Mouse (Mus musculus) lung, postnatal 14 days (tissue): ENCODE measurements around the gene Gm572.

Source experiments
- DNase-seq: peaks from one replicate; pipeline ENCODE4 v3.0.0; 2021

Gm572 gene

DNA sequence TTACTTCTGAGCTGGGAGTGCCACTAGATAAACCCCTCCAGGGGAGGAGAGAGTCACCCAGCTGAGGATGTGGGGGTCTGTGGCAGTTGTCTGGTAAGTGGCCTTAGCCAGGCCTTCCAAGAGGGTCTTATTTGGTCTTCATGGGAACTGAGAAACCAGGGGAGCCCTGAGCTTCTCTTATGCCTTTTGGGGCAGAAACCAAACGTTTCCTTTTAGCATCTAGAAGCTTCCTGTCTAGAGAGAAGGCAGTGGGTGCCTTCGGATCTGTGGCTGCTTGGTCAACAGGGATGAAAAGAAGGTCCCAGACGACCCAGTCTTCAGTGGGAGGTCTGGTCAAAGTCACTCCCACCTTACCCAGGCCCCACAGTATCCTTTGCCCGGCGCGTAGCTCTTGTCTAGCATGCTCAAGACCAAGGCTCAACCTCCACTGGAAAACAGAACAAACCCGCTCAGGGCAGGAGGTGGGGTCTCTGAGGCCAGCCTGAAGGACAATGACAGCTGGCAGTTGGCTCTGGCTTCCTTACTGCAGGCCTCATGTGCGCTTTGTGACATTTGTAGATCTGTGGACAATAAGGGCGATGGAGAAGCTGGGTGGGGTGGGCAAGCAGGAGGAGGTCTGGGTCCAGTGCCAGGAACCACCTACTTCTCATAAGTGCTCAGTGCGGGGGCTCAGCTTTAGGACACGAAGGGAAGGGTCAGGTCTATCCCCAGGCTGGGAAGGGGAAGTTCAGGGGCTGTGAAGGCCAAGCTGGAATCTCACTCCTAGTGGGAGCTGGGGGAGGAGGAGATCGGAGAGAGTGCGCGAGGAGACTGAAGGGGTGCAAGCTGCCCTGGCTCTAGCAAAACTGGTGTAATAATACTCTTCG lies at the start of gene Gm572:
Gene Gm572 (plus strand): TSS at position 27 of the 866 bp plus-strand sequence.
- no peak for DNase-seq

DNA sequence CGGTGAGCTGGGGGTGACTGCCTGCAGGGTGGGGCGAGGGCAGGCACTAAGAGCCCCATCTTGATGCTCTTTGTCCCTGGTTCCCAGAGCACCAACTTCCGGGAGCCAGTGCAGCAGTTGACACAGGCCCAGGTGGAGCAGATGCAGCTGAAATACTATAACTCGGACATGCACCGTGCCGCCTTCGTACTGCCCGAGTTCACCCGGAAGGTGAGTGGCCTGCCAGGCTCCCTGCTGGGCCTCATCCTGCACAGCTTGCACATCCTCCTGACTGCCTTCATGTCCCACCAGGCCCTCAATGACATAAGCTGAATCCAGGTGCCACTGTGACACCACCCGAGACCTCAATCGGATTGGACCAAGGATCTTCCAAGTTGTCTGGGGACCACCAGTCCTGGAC lies 49.1 kb upstream of the Gm572 start:
- no peak for DNase-seq

DNA sequence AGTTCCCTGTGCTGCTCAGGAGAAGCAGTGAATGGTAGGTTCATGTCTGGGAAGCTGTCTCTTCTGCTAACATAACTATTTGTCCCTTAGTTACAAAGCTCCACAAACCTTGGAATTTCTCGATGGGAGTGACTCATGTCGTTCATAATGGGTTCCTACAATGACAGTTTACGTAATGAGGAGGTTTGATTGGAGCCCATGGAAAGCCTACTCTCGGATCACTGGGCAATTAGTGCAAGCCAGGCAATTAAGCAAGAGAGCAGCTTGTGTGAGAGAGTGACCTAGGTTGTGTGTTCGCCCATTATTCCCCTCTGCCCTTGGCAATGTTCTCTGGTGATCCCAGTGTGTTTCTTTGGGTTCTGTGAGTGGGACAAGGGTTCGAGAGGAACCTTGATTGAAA lies 47.2 kb upstream of the Gm572 start:
- no peak for DNase-seq

DNA sequence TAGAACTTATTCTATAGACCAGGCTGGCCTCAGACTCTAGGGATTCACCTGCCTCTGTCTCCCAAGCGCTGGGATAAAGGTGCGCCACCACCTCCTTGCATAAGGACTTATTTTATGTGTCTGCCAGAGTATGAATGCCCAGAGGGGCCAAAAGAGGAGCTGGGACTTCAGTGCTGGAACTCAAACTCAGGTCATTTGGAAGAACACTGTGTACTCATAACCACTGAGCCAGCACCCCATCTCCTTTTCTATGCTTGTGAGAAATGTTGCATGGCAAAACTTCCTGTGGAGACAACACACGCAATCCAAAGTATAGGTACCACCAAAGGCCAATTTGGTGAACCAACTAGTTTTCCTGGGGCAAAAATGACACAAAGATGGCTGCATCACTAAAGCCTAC lies 46.4 kb upstream of the Gm572 start:
- DNase-seq = no peak

DNA sequence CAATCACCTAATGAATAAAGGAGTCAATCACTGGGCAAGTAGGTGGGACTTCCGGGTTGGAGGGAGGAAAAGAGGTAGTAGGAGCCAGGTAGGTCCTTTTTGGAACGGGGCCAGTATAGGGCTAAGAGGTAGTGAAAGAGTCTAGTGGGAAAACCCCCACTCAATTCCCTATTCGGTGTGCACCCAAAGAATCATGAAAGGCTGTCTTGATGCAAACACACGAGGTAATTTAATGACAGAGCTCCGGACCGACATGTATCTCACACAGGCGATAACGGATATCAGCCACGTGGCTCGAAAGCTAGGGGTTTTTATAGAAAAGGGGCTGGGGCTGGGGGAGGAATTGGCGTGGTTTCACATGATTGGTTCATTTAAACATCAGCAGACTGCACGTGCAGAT lies 44.3 kb upstream of the Gm572 start:
- no peak for DNase-seq

DNA sequence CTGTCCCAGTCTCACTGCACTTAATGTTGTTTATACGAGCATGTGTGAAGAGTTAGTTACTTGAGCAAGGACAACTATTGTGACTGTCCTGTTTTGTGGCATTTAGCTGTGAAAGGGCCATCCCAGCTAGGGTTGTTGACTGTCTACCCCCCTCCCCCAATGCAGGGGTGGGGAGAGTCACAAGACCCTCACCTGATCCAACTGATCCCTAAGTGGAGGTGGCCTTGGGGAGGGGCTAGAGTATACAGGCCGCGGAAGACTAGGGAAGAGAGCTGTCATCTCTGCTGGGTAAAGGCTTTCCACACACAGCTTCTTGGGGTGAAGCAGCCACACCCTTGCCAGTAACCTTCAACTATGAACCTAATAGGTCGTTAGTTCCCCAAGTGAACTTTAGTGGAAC lies 42.8 kb upstream of the Gm572 start:
- no peak for DNase-seq

DNA sequence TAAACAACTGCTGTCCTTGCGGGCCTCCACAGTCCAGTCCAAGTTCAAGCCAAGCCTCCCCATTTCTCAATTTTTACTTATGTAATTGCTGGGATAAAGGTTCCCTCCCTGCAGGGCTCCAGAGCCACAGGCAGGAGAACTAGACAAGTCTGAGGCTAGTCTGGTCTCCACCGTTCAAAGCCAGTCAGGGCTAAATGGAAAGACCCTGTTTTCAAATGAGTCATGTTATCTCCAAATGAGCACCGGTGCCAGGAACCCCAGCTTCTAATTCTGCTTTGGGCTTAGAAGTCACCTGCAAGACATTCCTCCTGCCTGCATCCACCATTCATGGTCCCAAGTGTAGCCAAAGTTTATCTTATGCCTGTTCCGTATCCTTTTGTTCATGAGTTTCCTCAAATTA lies 41.2 kb upstream of the Gm572 start:
- no peak for DNase-seq

DNA sequence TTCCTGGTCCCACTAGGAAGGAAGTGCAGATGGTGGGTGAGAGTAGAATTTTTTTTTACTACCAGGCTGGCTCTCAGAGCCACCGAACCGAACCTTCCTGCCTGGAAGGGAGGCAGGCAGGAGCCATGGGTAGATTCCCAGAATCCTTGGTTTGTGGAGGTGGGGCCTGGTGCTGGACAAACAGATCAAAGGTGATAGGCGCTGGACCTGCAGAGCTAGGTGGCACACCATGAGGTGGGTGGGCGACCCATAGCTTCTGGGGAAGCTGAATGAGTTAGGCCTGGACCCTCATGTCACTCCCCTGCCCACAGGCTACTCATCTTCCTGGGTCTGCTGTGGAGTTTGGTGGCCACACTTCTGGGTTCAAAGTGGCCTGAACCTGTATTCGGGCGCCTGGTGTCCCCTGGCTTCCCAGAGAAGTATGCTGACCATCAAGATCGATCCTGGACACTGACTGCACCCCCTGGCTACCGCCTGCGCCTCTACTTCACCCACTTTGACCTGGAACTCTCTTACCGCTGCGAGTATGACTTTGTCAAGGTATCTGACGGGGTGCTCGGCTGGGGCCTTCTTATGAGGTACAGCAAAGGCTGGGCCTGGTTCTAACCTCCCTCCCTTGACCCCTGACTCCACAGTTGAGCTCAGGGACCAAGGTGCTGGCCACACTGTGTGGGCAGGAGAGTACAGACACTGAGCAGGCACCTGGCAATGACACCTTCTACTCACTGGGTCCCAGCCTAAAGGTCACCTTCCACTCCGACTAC lies 40.6 kb upstream of the Gm572 start, which contains the start of gene Masp2:
Gene Masp2 (plus strand): TSS at position 198 of the 764 bp plus-strand sequence.
- DNase-seq = no peak

DNA sequence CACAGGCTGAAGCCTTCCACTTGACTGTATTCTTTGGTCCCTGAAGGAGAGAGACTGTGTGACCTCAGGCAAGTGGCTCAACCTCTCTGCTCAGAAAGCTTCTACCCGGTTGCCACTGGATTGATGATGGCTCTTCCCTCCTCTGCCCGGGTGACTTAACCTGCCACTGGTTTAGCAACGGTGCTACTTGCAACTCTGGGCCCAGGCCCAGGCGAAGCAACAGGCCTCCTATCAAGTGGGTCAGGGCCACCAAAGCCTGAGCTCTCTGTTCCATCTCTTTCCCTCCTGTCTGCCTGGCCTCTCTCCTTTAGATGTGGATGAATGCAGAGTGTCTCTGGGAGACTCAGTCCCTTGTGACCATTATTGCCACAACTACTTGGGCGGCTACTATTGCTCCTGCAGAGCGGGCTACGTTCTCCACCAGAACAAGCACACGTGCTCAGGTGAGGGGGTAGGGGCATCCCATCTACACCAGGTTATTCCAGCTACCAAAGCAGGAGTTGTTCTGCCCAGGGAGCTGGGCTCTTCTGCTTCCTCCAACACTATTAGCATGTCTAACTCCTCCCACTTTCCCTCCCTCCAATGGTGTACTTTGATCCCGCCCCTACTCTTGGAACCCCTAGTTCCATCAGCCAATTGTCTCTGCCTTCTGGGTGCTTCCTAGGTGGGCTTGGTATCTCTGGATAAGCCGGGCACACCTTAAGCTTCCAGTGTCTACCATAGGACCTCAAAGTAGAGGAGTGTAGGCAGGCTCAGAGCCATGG lies 39.6 kb upstream of the Gm572 start:
- no peak for DNase-seq

DNA sequence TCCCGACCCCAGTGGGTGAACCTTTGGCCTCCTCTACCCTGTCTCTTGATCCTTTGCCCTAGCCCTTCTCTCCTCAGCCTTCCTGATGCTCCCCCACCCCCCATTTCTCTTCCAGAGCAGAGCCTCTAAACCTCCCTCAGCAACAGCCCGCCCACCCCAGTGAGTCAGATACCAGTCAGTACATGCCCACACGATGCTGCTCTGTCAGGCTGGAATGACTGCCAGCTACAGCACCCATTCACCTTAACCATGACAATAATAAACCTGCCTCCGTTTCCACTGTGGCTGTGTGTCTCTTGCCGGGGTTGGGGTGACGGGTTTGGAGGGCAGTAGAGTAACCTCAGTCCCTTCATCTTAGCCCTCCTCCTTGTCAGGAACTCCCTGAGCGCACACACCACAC lies 39.0 kb upstream of the Gm572 start:
- DNase-seq = no peak

DNA sequence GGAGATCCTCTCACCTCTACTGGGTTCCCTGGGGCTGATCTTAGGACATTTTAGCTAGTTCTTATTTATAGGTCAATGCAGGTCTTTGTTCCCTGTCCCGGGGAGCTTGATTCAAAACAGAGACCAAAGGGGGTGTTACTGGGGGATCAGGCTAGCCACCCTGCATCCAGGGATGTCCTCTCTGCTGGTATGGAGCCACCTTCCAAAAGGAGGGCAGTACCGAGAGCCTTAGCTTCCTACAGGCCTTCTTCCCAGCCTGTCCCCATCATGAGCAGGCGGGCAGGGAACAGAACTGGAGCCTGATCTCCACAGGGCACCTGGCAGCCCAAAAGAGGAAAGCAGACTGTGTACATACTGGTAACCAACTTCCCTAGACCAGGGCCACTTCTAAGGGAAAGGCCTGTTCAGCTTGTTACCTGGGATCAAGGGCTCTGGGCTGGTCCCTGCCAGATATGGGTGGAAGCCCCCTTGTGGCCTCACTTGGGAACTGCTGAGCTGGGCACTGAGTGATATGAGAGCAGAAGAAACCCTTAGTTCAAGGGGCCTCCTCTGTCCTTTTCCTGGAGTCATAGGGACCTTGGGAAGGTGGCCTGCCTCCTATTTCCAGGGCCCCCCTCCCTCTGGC lies 38.5 kb upstream of the Gm572 start:
- DNase-seq = peak; percentile 78

DNA sequence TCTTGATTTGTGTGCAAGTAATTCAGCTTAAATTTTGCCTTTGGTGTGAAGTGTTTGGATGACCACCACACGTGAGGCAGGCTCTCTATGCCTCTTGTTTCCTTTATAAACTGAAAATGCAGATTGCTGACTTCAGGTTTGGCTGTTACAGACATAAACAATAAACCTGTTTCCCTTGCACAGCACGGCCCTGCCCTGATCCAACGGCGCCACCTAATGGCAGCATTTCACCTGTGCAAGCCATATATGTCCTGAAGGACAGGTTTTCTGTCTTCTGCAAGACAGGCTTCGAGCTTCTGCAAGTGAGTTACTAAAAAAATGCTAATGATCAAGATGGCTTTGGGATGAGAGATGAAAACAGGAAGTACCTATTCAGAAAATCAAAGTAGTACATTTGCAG lies 35.4 kb upstream of the Gm572 start:
- DNase-seq = peak; percentile 86

DNA sequence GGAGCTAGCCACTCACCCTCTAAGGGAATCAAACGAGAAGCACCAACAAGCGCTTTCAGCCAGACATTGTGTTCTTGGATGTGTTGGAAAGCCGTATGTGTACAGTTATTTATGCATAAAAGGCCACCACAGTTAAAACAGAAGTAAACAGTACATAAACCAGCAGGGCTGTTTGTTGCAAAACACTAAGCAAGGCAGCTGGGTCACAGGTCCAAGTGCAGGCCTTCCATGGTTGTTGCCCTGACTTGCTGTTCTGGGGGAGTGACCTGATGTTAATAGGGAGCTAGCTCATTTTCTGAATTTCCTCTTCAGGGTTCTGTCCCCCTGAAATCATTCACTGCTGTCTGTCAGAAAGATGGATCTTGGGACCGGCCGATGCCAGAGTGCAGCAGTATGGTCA lies 33.3 kb upstream of the Gm572 start:
- no peak for DNase-seq

DNA sequence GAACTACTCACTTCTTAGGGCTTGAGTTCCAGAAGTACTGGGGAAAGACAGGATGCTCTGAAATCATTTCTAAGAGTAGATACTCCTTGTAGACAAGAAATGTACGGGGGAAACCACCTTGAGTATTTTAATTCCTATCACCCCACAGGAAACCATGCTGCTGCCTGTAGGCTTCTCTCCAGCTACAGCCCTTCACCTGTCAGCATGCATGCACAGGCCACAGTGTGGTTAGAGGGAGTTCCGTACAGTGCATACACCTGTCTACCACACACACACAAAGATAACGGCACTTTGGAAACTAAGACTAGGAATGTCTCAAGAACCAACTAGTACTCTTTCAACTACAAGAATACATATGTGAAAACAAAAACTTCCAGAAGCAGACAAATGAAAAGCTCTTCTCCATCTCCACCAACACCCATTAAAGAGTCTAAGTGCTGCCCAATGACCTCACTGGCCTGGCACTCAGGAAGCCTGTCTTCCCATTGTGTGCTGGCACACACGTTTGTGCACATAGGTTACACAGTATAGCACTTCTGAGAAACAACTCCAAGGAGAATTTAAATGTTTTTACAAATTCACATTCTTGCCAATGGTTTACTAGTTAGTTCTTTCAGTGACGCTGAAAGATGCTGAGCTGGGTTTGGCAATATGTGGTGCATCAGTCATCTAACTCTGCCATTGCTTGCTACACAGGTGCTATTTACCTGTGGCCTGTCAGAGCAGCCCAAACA lies 32.3 kb upstream of the Gm572 start:
- DNase-seq = no peak

DNA sequence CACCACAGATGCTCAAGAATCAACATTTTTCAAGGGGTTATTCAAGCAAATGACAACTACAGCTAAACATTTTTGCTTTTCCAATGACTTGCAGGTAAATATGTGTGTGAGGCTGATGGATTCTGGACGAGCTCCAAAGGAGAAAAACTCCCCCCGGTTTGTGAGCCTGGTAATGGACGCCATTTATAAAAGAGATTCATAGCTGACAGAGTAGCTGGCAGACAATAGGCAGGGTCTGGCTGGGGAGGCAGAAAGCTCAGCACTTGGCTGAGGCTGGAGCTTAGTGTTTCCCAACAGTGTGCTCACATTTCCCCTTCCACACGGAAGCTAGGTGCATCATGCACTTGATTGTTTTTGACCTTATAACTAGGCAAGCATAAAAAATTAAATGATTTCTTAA lies 30.6 kb upstream of the Gm572 start:
- no peak for DNase-seq

DNA sequence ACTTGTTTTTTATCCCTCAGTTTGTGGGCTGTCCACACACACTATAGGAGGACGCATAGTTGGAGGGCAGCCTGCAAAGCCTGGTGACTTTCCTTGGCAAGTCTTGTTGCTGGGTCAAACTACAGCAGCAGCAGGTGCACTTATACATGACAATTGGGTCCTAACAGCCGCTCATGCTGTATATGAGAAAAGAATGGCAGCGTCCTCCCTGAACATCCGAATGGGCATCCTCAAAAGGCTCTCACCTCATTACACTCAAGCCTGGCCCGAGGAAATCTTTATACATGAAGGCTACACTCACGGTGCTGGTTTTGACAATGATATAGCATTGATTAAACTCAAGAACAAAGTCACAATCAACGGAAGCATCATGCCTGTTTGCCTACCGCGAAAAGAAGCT lies 29.4 kb upstream of the Gm572 start:
- no peak for DNase-seq

DNA sequence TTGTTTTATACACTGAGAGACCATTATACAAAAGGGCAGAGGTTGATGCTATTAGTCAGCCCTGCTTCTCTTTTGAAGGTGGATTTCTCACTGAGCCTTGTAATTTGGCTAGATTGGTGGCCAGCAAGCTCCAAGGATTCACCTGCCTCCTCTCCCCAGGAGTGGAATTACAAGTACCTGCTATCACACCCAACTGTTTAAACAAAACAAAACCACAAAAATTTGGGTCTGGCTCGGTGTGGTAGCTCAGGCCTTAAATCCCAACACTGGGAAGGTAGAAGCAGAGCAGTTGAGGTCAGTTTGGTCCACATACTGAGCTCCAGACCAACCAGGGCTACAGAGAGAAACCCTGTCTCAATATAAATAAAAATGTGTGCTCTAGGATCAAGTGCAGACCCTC lies 23.3 kb upstream of the Gm572 start:
- no peak for DNase-seq

DNA sequence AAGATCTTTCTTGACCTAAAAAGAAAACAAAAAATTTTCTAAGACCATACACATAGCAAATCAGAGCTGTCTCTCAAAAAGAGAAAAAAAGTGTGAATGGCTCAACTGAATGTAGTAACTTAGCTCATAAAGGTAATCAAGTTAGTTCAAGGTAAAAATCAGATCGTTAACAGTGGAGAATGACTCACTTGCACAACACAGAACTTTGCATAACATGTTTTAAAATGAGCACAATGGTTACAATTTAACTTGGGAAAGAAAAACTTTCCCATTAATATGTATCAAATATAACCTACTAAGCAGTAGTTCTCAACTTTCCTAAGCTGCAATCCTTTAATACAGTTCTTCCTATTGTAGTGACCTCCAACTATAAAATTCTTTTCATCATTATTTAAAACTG lies 22.4 kb upstream of the Gm572 start:
- DNase-seq = no peak

DNA sequence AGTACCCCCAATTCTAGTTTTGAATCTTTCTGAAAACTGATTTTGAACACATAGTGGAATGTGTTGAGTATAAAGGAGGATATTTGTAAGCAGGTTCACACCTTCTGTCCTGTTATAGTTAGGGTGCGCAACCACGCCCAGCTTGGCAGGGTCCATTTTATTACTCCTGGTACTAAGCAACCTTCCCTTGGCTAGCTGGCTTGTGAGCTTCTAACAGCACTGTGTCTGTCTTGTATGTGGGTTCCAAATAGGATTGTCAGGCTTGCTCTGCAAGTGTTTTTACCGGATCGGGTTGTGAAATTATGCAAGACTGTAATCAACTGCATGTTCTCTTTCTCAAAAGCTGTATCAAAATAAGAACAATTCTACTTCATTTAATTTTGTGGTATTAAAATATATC lies 20.6 kb upstream of the Gm572 start:
- DNase-seq = no peak

DNA sequence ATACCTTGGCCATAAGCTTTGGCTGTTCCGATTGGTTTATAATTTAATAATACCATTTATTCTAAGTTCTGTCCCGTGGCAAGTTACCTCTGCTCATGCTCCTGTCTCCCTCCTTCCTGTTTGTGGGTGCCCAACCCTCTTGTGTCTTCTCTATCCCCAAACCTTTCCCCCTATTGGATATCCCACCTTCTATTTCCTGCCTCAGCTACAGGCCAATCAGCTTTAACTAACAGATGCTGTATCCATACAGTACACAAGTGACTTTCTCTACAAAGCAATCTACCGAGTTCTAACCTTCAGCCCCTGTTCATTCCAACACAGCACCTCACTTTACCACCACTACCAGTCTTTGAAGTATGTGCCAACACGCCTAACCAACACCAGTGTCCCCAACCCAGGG lies 19.5 kb upstream of the Gm572 start:
- DNase-seq = no peak

DNA sequence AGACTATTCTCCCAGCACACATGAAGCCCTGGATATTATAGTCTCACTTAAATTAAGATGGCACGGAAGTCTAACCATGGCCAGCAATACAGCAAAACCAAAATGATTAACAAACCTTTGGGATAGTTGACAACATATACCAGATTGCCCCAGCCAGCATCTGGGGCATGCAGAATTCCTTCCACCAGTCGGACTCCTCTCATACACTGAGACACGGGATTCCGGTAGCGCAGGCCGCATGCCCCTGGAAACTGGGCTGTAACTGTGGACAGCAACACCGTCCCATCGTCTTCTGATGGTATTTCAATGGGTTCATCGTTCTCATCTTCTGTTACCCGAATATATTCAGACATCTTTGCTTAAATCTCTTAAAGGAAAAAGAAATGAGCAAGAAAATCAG lies 18.1 kb upstream of the Gm572 start:
- DNase-seq = no peak
